Comparison of ENCODE assay signal across 1 mouse cellular context in the genomic region with DNA sequence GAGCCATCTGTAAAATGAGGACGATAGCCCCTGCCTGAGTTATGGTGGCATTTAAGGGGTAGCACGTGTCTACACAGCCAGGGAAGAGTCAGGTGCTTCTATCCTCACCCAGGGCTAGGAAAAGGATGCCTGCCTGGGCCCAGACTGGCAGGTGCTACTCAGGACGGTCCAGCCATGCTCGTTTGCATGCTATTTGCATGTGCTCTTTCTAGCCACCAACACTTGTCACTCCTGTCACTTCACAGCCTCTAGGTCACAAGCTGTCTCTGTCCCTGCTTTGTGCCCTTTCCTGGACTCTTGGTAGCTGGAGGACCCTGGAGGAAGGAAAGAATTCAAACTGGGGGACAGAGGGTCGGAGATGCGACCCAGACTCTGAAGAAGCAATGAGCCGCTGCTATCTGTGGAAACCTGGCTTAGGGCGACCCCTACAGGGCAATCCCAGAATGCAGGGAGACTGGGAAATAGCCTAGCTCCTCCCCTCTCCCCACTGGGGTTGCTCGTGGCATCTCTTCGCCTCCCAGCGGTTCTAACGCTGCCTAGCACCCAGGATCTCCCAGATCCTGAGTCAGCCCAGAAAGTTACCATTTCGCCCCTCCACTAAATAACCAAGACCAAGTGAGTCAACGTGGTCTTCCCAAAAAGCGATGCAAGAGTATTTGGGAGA.
A peak's percentile ranks its signal among the peaks of the same experiment; 100 is the strongest.
TF ChIP-seq lines count a peak whose summit lies in the region.

No protein-coding gene starts in this region.

TF ChIP-seq in C2C12, 6 proteins besides CTCF, POLR2A, EP300 and RAD21:
- no peak for TF ChIP-seq USF1 (IDR thresholded peaks at IDR 0.05; ENCODE audit: low read depth)
- no peak for TF ChIP-seq FOSL1 (IDR thresholded peaks at IDR 0.05; ENCODE audit: insufficient read depth, low read length, poor library complexity, severe bottlenecking)
- TF ChIP-seq MYOD1 (IDR thresholded peaks at IDR 0.05; ENCODE audit: control insufficient read depth, insufficient read length, low read depth) = no peak
- no peak for TF ChIP-seq MYOG (IDR thresholded peaks at IDR 0.05; ENCODE audit: control insufficient read depth, extremely low read depth, insufficient read length)
- TF ChIP-seq MAX (IDR thresholded peaks at IDR 0.05) = peak; percentile 62
